Mouse (Mus musculus): ENCODE measurements around the gene Tldc1.

The Tldc1 gene

GRCm38 (mm10) chr8:119801168-119801567 lies 23.0 kb upstream of the Tldc1 start:
- DNase-seq (ENCODE audit: low read depth, low spot score) = no peak

- DNase-seq (ENCODE audit: low read depth, low spot score) = no peak
Observed at GRCm38 (mm10) chr8:119798965-119799264, 20.7 kb upstream of the Tldc1 start.

- peak; percentile 74 for DNase-seq (ENCODE audit: low read depth, low spot score)
Observed at GRCm38 (mm10) chr8:119798170-119798964, 20.2 kb upstream of the Tldc1 start.

- DNase-seq (ENCODE audit: low read depth, low spot score) = no peak
Observed at GRCm38 (mm10) chr8:119795651-119796050, 17.4 kb upstream of the Tldc1 start.

- DNase-seq (ENCODE audit: low read depth, low spot score) = no peak
Observed at GRCm38 (mm10) chr8:119794689-119795088, 16.5 kb upstream of the Tldc1 start.

GRCm38 (mm10) chr8:119791804-119792704 lies 13.8 kb upstream of the Tldc1 start:
- DNase-seq (ENCODE audit: low read depth, low spot score) = no peak

- DNase-seq (ENCODE audit: low read depth, low spot score) = no peak
Observed at GRCm38 (mm10) chr8:119789581-119789980, 11.4 kb upstream of the Tldc1 start.

GRCm38 (mm10) chr8:119788607-119789381 lies 10.6 kb upstream of the Tldc1 start:
- no peak for DNase-seq (ENCODE audit: low read depth, low spot score)

- DNase-seq (ENCODE audit: low read depth, low spot score) = no peak
Observed at GRCm38 (mm10) chr8:119787341-119787740, 9.1 kb upstream of the Tldc1 start.

- no peak for DNase-seq (ENCODE audit: low read depth, low spot score)
Observed at GRCm38 (mm10) chr8:119786871-119787270, 8.7 kb upstream of the Tldc1 start.

GRCm38 (mm10) chr8:119785764-119786405 lies 7.7 kb upstream of the Tldc1 start:
- no peak for DNase-seq (ENCODE audit: low read depth, low spot score)

- DNase-seq (ENCODE audit: low read depth, low spot score) = no peak
Observed at GRCm38 (mm10) chr8:119784676-119785075, 6.5 kb upstream of the Tldc1 start.

- DNase-seq (ENCODE audit: low read depth, low spot score) = no peak
Observed at GRCm38 (mm10) chr8:119784141-119784574, 5.9 kb upstream of the Tldc1 start.

- no peak for DNase-seq (ENCODE audit: low read depth, low spot score)
Observed at GRCm38 (mm10) chr8:119783579-119783978, 5.4 kb upstream of the Tldc1 start.

GRCm38 (mm10) chr8:119782715-119783114 lies 4.5 kb upstream of the Tldc1 start:
- peak; percentile 76 for DNase-seq (ENCODE audit: low read depth, low spot score)

- DNase-seq (ENCODE audit: low read depth, low spot score) = no peak
Observed at GRCm38 (mm10) chr8:119781086-119781840, 3.0 kb upstream of the Tldc1 start.

GRCm38 (mm10) chr8:119780402-119781049 lies 2.3 kb upstream of the Tldc1 start:
- DNase-seq (ENCODE audit: low read depth, low spot score) = no peak

- DNase-seq (ENCODE audit: low read depth, low spot score) = peak; percentile 90
Observed at GRCm38 (mm10) chr8:119779013-119779737, 959 bp upstream of the Tldc1 start.

GRCm38 (mm10) chr8:119777765-119778164 lies 451 bp downstream of the Tldc1 start:
- no peak for DNase-seq (ENCODE audit: low read depth, low spot score)
